Mouse (Mus musculus) liver, postnatal 0 days (tissue): ENCODE results near the gene Wnt3.

ENCODE experiments used
- CTCF ChIP-seq: sonication (generic); IDR thresholded peaks from 2 replicates; pipeline ENCODE4 v1.5.1; 2016; ENCODE audit warnings: antibody characterized with exemption, low read depth
- EP300 ChIP-seq: IDR thresholded peaks from 2 replicates; pipeline ENCODE4 v1.6.1; 2016; ENCODE audit warnings: antibody characterized with exemption, low read depth, mild to moderate bottlenecking

GRCm38 (mm10) chr11:103733069-103733468 lies 40.9 kb upstream of the Wnt3 start:
- no peak for TF ChIP-seq CTCF
- no peak for TF ChIP-seq EP300
